Mouse (Mus musculus) liver, embryonic 11.5 days (tissue): ENCODE results near the gene Cebpe. TPM values are rescaled to one million over a fixed set of nuclear protein-coding genes. Genes with fewer than 3 reads are reported as not detected.

Source experiments
- ATAC-seq: fragments of 200-750 bp; cut with Nextera tagmentation; replicated peaks from 2 replicates; pipeline ENCODE4 v1.8.0; 2017; ENCODE audit warnings: moderate number of reproducible peaks, mild to moderate bottlenecking, moderate TSS enrichment, moderate library complexity; ENCODE audit not compliant: low FRiP score
- DNase-seq: peaks from one replicate; pipeline ENCODE4 v3.0.0-alpha.2; 2017; ENCODE audit warnings: low spot score
- H3K27ac ChIP-seq: fragments of 300-500 bp; sonication (generic); 2 replicates; pipeline ENCODE4 v1.5.1; 2014; ENCODE audit warnings: mild to moderate bottlenecking, low read depth, low read length, control low read depth
- H3K27me3 ChIP-seq: fragments of 300-500 bp; sonication (generic); replicated peaks from 2 replicates; pipeline ENCODE4 v1.6.1; 2014; ENCODE audit warnings: low read length, mixed read lengths; ENCODE audit not compliant: control insufficient read depth, insufficient read depth
- H3K36me3 ChIP-seq: fragments of 300-500 bp; sonication (generic); 2 replicates; pipeline ENCODE4 v1.6.1; 2014; ENCODE audit warnings: mild to moderate bottlenecking, low read length, moderate library complexity, mixed read lengths; ENCODE audit not compliant: control insufficient read depth, insufficient read depth
- H3K4me1 ChIP-seq: fragments of 300-500 bp; sonication (generic); replicated peaks from 2 replicates; pipeline ENCODE4 v1.6.1; 2014; ENCODE audit warnings: low read length, mixed read lengths; ENCODE audit not compliant: control insufficient read depth, insufficient read depth
- H3K4me2 ChIP-seq: fragments of 300-500 bp; sonication (generic); 2 replicates; pipeline ENCODE4 v1.6.1; 2014; ENCODE audit warnings: mild to moderate bottlenecking, control low read depth, moderate library complexity
- H3K4me3 ChIP-seq: fragments of 300-500 bp; sonication (generic); 2 replicates; pipeline ENCODE4 v1.5.1; 2014; ENCODE audit warnings: low read depth, low read length, control low read depth
- H3K9ac ChIP-seq: fragments of 300-500 bp; sonication (generic); 2 replicates; pipeline ENCODE4 v1.6.1; 2014; ENCODE audit warnings: low read depth, low read length, control low read depth
- H3K9me3 ChIP-seq: fragments of 300-500 bp; sonication (generic); 2 replicates; pipeline ENCODE4 v1.6.1; 2016; ENCODE audit warnings: low read length, inconsistent platforms, mixed read lengths; ENCODE audit not compliant: control insufficient read depth
- WGBS: fragments of 180-500 bp; shearing (Covaris S2); extraction: QIAGEN DNeasy Blood & Tissue Kit; methylation state at CpG from one replicate; pipeline ENCODE4 v1.1.7; 2014; 5-methylcytosine and 5-hydroxymethylcytosine counted together
- polyA plus RNA-seq: library from polyadenylated mRNA; unstranded; fragments of >200 nt; fragmentation: Nextera tagmentation; extraction: Ambion mirVana; gene quantifications from 2 replicates; pipeline ENCODE4 v1.2.1, GENCODE M21; 2014

Cebpe gene
- polyA plus RNA-seq, 1 experiment from 2014 or later = 3.1 TPM

DNA sequence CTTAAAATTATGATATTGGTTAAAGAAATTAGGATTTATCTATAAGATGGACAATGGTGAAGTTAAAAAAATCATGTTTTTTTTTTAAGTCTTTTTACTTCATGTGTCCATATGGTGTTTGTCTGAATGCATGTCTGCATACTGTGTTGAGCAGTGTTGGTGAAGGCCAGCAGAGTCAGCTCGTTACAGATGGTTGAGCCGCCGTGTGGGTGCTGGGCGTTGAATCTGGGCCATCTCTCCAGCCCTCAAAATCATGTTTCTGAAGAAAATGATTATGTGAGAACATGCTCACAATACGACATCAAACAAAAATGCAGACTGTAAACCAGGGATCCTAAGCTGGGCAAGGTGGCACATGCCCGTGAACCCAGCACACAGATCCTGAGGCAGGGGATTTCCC, 18.3 kb upstream of the Cebpe start:
- no peaks in the 10 kb centered on the region for H3K9me3 ChIP-seq
- 85% methylated on average over 6 of the region's 6 CpGs for WGBS
- H3K36me3 ChIP-seq = no peaks in the 10 kb centered on the region
- H3K27ac ChIP-seq = no peak overlapping the region
- ATAC-seq = no peak
- no peak overlapping the region for H3K4me2 ChIP-seq
- no peaks in the 10 kb centered on the region for H3K4me1 ChIP-seq
- H3K27me3 ChIP-seq = no peaks in the 10 kb centered on the region
- no peak overlapping the region for H3K9ac ChIP-seq
- DNase-seq = no peak
- no peak overlapping the region for H3K4me3 ChIP-seq

DNA sequence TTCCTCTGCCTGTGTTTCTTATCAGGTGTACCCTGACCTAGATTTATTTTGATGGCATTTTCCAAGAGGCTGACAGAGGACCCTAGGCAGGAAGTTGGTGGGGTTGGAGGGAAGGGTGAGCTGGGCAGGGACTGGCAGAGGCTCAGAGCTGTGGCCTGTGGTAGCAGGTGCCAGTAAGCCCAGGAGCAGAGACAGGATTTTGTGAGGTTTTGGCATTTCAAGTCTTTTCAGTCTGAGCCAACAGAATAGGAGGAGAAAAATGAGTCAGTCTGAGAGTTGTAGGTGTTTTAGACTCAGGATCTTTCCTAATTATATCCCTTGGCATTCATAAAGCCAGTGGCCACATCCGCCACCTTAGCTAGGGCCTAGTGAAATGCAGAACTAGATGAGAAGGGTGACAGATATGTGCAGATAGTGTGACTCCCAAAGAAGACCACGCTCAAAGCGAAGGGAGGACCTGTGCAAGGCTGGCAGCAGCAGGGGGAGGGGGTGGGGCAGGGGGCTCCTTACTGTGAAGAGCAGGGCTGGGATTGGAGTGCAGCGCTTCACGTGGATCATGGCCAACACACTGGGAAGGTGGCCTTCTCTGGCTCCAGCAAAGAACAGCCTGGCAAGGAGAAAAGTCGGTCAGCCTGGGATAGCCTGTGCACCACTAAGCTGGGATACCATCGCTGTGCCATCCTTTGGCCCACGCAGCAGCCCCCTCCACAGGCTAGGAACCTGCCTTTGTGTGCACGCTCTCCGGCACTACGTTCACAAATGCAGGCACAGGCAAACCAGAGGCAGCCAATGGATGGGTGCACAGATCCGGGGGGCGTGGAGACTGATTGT, 17.1 kb upstream of the Cebpe start:
- Histone ChIP-seq H3K36me3 (no peaks in the 10 kb centered on the region), H3K9ac (no peak overlapping the region), H3K27ac (no peak overlapping the region), H3K4me3 (no peak overlapping the region), H3K4me2 (no peak overlapping the region), H3K4me1 (no peaks in the 10 kb centered on the region), H3K9me3 (no peaks in the 10 kb centered on the region), H3K27me3 (no peaks in the 10 kb centered on the region)
- 65% methylated on average over 13 of the region's 13 CpGs for WGBS
- ATAC-seq = no peak
- DNase-seq = no peak

DNA sequence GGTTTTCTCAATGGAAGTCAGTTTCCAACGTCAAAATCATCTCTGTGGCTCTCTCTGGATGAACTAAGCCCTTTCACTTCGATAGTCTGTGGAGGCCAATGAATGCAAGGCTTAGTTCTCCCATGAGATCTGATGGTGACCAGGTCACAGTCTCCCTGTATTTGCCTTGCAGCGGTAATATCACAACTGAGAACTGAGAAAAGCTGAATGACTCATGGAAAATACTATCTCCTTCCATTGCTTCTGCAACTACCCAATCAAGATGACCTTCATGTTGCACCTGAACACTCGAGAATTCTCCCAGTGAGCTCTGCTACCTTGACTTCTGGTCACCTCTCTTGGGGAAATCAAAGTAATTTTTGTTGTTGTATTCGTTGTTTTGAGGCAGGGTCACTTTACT, 15.6 kb upstream of the Cebpe start:
- WGBS = 73% methylated on average over 5 of the region's 5 CpGs
- Histone ChIP-seq H3K27me3 (no peaks in the 10 kb centered on the region), H3K36me3 (no peaks in the 10 kb centered on the region), H3K4me2 (no peak overlapping the region), H3K4me3 (no peak overlapping the region), H3K9ac (no peak overlapping the region), H3K27ac (no peak overlapping the region), H3K4me1 (no peaks in the 10 kb centered on the region), H3K9me3 (no peaks in the 10 kb centered on the region)
- no peak for ATAC-seq
- no peak for DNase-seq

DNA sequence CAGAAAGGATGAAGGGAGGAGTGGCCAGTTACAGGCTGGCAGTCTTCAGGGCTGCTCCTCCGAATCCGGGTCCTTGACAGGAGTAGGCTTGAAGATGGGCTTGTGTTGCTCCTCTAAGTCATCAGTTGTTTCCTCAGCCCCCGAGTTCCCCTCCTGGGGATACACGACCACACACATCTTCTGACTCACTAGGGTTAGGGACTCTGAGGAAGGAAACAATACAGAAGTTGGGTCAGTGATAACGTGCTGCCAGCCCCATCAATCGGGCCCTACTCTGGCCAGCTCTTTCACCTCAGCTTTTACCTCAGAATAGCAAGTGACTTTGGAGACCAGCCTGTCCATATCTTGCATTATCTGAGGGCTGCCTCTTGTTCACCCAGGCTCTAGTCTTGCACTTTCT, 12.1 kb upstream of the Cebpe start:
- ATAC-seq = no peak
- no peak overlapping the region for H3K9ac ChIP-seq

DNA sequence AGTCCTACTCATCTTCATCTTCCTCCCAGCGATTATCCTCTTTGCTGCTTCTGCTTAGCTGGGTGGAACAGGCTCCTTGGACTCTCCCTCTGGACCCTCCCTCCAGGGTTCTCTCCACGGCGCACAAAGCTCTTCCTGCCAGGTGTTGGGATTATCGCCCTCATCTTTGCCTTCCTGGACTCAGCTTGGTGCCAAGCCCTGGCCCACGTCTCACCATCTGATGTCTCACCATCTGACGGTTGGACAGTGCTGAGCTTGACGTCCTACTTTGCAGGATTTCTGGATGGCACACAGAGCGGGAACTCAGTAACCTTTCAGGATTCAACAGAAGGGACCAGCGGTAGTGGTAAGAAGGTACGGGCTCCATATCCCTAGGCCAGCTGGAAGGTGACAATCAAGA, 9.7 kb upstream of the Cebpe start:
- Histone ChIP-seq H3K4me3 (no peak overlapping the region), H3K9ac (no peak overlapping the region), H3K9me3 (no peaks in the 10 kb centered on the region), H3K27me3 (no peaks in the 10 kb centered on the region; the same call in 1 of the 2 replicates), H3K4me2 (no peak overlapping the region), H3K4me1 (no peaks in the 10 kb centered on the region), H3K36me3 (no peaks in the 10 kb centered on the region), H3K27ac (no peak overlapping the region)
- WGBS = 77% methylated on average over 10 of the region's 10 CpGs
- no peak for ATAC-seq
- no peak for DNase-seq

More for the DNA sequence above, 12.1 kb upstream of the Cebpe start:
- H3K9me3 ChIP-seq = no peaks in the 10 kb centered on the region
- H3K27ac ChIP-seq = no peak overlapping the region
- H3K36me3 ChIP-seq = no peaks in the 10 kb centered on the region
- DNase-seq = no peak
- no peak overlapping the region for H3K4me2 ChIP-seq
- H3K4me1 ChIP-seq = no peaks in the 10 kb centered on the region
- H3K27me3 ChIP-seq = no peaks in the 10 kb centered on the region; the same call in 1 of the 2 replicates
- WGBS = 47% methylated on average over 6 of the region's 6 CpGs
- no peak overlapping the region for H3K4me3 ChIP-seq

DNA sequence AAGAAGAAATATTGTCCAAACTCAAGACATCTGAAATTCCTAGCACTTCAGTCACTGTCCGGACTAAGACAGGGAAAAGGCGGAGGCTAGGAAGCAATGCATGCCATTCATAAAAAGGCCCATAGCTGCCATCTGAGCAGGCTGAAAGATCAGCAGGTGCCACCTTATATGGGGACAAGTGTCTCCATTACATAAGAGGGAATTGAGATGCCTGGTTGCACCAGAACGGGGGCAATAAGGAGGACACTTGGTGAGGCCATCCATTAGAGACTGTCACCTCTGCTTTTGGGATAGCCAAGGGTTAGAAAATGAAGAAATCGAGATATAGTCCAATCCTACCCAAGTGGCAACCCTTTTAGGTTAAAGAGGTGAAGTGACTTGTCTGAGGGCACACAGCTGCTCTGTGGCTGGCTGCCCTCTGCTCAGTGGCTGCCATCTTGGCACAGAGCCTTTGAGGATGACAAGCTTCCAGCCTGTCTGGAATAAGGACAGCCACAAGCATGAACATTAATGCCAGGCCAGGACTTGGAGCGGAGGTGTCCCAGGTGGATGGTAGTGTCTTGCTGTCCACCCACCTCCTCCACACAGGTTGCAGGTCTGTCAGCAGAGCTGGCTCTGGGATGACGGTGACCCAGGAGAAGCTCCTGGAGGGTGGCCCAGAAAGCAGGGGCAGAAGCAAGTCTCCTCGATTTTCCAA, 8.8 kb upstream of the Cebpe start:
- H3K36me3 ChIP-seq = no peaks in the 10 kb centered on the region
- no peaks in the 10 kb centered on the region for H3K9me3 ChIP-seq
- ATAC-seq (no peak), DNase-seq (no peak)
- no peaks in the 10 kb centered on the region; the same call in 1 of the 2 replicates for H3K27me3 ChIP-seq
- 82% methylated on average over 7 of the region's 7 CpGs for WGBS
- no peak overlapping the region for H3K4me2 ChIP-seq
- H3K9ac ChIP-seq = no peak overlapping the region
- H3K27ac ChIP-seq = no peak overlapping the region
- H3K4me1 ChIP-seq = no peaks in the 10 kb centered on the region
- no peak overlapping the region for H3K4me3 ChIP-seq

DNA sequence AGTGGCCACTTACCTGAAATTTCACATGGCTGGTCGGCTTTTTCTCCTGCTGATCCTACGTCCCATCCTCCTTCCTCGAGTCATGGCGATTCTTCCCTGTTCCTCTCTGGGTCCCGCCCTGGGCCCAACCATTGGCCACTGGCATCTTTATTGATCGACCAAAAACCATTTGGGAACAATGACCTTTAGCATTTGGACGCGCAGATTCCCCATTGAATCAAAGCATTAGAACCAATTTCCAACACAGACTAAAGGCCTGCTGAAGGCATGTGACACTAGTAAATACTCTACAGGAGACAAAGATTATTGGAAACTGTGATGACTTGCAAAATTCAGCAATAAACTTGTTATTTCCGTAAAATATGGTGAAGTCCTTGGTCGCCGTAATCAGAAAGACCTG, 8.1 kb upstream of the Cebpe start:
- ATAC-seq (no peak), DNase-seq (no peak)
- no peak overlapping the region for H3K27ac ChIP-seq
- 85% methylated on average over 11 of the region's 11 CpGs for WGBS
- H3K36me3 ChIP-seq = no peaks in the 10 kb centered on the region
- H3K4me1 ChIP-seq = no peaks in the 10 kb centered on the region
- H3K9me3 ChIP-seq = no peaks in the 10 kb centered on the region
- H3K4me3 ChIP-seq = no peak overlapping the region
- no peak overlapping the region for H3K9ac ChIP-seq
- no peak overlapping the region for H3K4me2 ChIP-seq
- H3K27me3 ChIP-seq = no peaks in the 10 kb centered on the region; the same call in 1 of the 2 replicates

DNA sequence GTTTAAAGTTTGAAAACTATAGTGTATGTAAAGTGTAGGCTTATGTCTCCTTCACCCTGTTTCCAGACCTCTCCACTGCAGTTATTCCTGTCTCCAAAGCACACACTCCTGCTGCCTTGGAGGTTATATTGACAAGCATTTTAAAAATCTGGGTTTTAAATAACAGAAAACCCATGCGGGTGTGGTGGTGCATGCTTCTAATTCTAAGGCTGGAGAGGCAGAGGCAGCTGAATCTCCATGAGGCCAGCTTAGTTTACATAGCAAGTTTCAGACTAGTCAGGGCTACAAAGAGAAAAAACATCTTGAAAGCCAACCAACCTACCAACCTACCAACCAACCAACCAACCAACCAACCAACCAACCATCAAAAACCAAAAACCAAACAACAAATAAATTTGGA, 3.4 kb upstream of the Cebpe start:
- Histone ChIP-seq H3K4me3 (no peak overlapping the region), H3K9me3 (no peaks in the 10 kb centered on the region), H3K4me2 (peak overlapping the region; percentile 74; the same call in 1 of the 2 replicates), H3K36me3 (no peaks in the 10 kb centered on the region), H3K9ac (no peak overlapping the region), H3K27me3 (peaks cover 7% of the 10 kb centered on the region), H3K4me1 (no peaks in the 10 kb centered on the region), H3K27ac (no peak overlapping the region)
- 78% methylated on average over 1 of the region's 1 CpGs for WGBS
- DNase-seq = no peak
- no peak for ATAC-seq
